Mouse (Mus musculus): ENCODE measurements around the gene Cdc20. TPM values are rescaled to one million over a fixed set of nuclear protein-coding genes. Genes with fewer than 3 reads are reported as not detected.

Gene Cdc20
- total RNA-seq, 1 experiment from 2014 or later = 2.0 TPM

Other genes with a start within 250 kb of the Cdc20 start
- not detected in 3 replicates for gene Ptprf, start 145.9 kb downstream of the Cdc20 start, total RNA-seq (2017)
- 4.9 to 16.2 TPM (median 14.5 TPM) in 3 replicates for gene Szt2, start 28.1 kb downstream of the Cdc20 start, total RNA-seq (2017)
- gene Med8, start 28.0 kb downstream of the Cdc20 start, total RNA-seq (2017) = 103 to 122 TPM (median 120 TPM) in 3 replicates
- gene Elovl1, start 9.3 kb downstream of the Cdc20 start, total RNA-seq (2017) = 47.0 to 63.4 TPM (median 61.8 TPM) in 3 replicates
- 3.2 TPM in 1 of 3 replicates, not detected in the others for gene Mpl, start 20.2 kb upstream of the Cdc20 start, total RNA-seq (2017)
- gene Tie1, start 52.7 kb upstream of the Cdc20 start, total RNA-seq (2017) = 0.10 TPM in 1 of 3 replicates, not detected in the others
- not detected in 3 replicates for gene 2610528J11Rik, start 89.6 kb upstream of the Cdc20 start, total RNA-seq (2017)
- not detected in 3 replicates for gene Tmem125, start 106.7 kb upstream of the Cdc20 start, total RNA-seq (2017)
- not detected in 3 replicates for gene Cfap57, start 183.4 kb upstream of the Cdc20 start, total RNA-seq (2017)
- gene Ebna1bp2, start 183.4 kb upstream of the Cdc20 start, total RNA-seq (2017) = 40.9 to 70.6 TPM (median 54.9 TPM) in 3 replicates
- gene Olfr62, start 221.6 kb upstream of the Cdc20 start, total RNA-seq (2017) = not detected in 3 replicates

Data from monocyte, adult 5-6 weeks (primary cell).